ENCODE assay signal across 11 mouse cellular contexts in the genomic region with DNA sequence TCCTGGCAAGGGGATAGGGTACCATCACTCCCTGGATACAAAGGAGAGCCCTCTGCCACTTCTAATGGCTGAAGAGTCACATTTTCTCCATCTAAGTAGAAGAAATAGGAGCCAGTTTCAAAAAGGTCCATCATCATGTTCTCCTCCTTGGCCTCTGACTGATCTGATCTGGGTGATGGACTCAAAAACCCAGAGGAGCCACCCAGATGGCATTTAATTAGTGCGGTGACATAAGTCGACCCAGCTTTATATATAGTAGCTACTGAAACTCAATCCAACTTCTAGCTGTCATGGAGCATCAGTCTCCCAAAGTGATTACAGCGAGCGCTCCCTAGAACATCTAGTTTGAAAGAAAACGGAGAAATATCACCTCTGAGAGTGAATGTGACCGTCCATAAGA. TPM values are rescaled to one million over a fixed set of nuclear protein-coding genes. Genes with fewer than 3 reads are reported as not detected.
A peak's percentile ranks its signal among the peaks of the same experiment; 100 is the strongest.
DNase-seq lines count a peak whose midpoint lies in the region; ATAC-seq lines count a peak whose summit lies in the region.
"Had no signal": no experiment of that assay in that cellular context is flagged by ENCODE, and none has a peak within 500 bp of the region (broad histone marks: within the 10 kb centered on the region; RNA-seq: fewer than 3 reads in every experiment).

Myf6 (minus strand) TSS at position 170 of the 400 bp plus-strand sequence.

- ATAC-seq in hindbrain, embryonic 11.5 days (ENCODE audit: low FRiP score): no peak
- no peak for ATAC-seq in forebrain, embryonic 12.5 days (ENCODE audit: low FRiP score)
- ATAC-seq in intestine, embryonic 14.5 days (replicated peaks; ENCODE audit: low FRiP score, low TSS enrichment, low read depth): no peak
- ATAC-seq in neural tube, embryonic 13.5 days (ENCODE audit: low read depth): no peak
- ATAC-seq: CD4-positive, CD25-positive, alpha-beta regulatory T cell, adult 4 months had no signal

- H3K4me3 ChIP-seq in hindbrain, embryonic 10.5 days: peak within 1 kb of the TSS; percentile 24; the same call in 1 of the 2 replicates
- no peak within 1 kb of the TSS for H3K4me3 ChIP-seq in hindbrain, embryonic 11.5 days (ENCODE audit: low read depth, low read length)
- peak within 1 kb of the TSS; percentile 22 for H3K4me3 ChIP-seq in forebrain, embryonic 12.5 days (replicated peaks)
- no peak within 1 kb of the TSS for H3K4me3 ChIP-seq in intestine, embryonic 14.5 days (ENCODE audit: low read depth, low read length)
- H3K4me3 ChIP-seq in neural tube, embryonic 13.5 days: 0 out of 2 replicates have a peak within 1 kb of the TSS, but pooled peaks have one; percentile 20

- DNase-seq in hindbrain, embryonic 10.5 days (ENCODE audit: low spot score): no peak
- no peak for DNase-seq in hindbrain, embryonic 11.5 days (ENCODE audit: low spot score)
- no peak for DNase-seq in intestine, embryonic 14.5 days (ENCODE audit: low spot score)
- no peak for DNase-seq in layer of hippocampus, adult 11-12 months (ENCODE audit: low spot score)
- no peak for DNase-seq in c-Kit-positive CD71-positive TER-119-positive erythroid progenitor cells, embryonic 14.5 days (ENCODE audit: low spot score)
- DNase-seq in cerebellum, postnatal 4 days (ENCODE audit: low spot score in 2 of 2): no peak

- peak within 1 kb of the TSS; percentile 59; the same call in 1 of the 2 replicates for H3K27ac ChIP-seq in hindbrain, embryonic 10.5 days
- no peak within 1 kb of the TSS for H3K27ac ChIP-seq in hindbrain, embryonic 11.5 days (ENCODE audit: low read depth, low read length)
- H3K27ac ChIP-seq in forebrain, embryonic 12.5 days: no peak within 1 kb of the TSS
- no peak within 1 kb of the TSS for H3K27ac ChIP-seq in intestine, embryonic 14.5 days (ENCODE audit: low read depth)
- no peak within 1 kb of the TSS for H3K27ac ChIP-seq in neural tube, embryonic 13.5 days (replicated peaks)
- H3K27ac ChIP-seq: liver, embryonic 14.5 days had no signal

- no peaks in the 10 kb centered on the region for H3K36me3 ChIP-seq in hindbrain, embryonic 10.5 days
- H3K36me3 ChIP-seq in hindbrain, embryonic 11.5 days (ENCODE audit: control insufficient read depth, insufficient read depth, low read length): no peaks in the 10 kb centered on the region
- no peaks in the 10 kb centered on the region for H3K36me3 ChIP-seq in forebrain, embryonic 12.5 days (replicated peaks)
- no peaks in the 10 kb centered on the region for H3K36me3 ChIP-seq in intestine, embryonic 14.5 days (ENCODE audit: control insufficient read depth, insufficient read depth, low read length)
- H3K36me3 ChIP-seq in neural tube, embryonic 13.5 days: no peaks in the 10 kb centered on the region

- H3K4me1 ChIP-seq in hindbrain, embryonic 10.5 days (replicated peaks): peaks cover 11% of the 10 kb centered on the region; the same call in 1 of the 2 replicates
- H3K4me1 ChIP-seq in hindbrain, embryonic 11.5 days (replicated peaks; ENCODE audit: control insufficient read depth, insufficient read depth, low read length): no peaks in the 10 kb centered on the region
- H3K4me1 ChIP-seq in forebrain, embryonic 12.5 days: peaks cover 14% of the 10 kb centered on the region
- H3K4me1 ChIP-seq in intestine, embryonic 14.5 days (replicated peaks; ENCODE audit: control insufficient read depth, insufficient read depth, low read length): no peaks in the 10 kb centered on the region
- H3K4me1 ChIP-seq in neural tube, embryonic 13.5 days (replicated peaks): peaks cover 7% of the 10 kb centered on the region; the same call in 1 of the 2 replicates

- H3K9ac ChIP-seq in hindbrain, embryonic 11.5 days (ENCODE audit: low read depth, low read length): no peak within 1 kb of the TSS
- H3K9ac ChIP-seq in forebrain, embryonic 12.5 days: no peak within 1 kb of the TSS
- no peak within 1 kb of the TSS for H3K9ac ChIP-seq in intestine, embryonic 14.5 days (ENCODE audit: low read length)
- no peak within 1 kb of the TSS for H3K9ac ChIP-seq in neural tube, embryonic 13.5 days
- H3K9ac ChIP-seq: liver, embryonic 14.5 days had no signal

- no peaks in the 10 kb centered on the region for H3K9me3 ChIP-seq in hindbrain, embryonic 10.5 days
- H3K9me3 ChIP-seq in hindbrain, embryonic 11.5 days (ENCODE audit: control insufficient read depth, low read length): no peaks in the 10 kb centered on the region
- no peaks in the 10 kb centered on the region for H3K9me3 ChIP-seq in forebrain, embryonic 12.5 days
- H3K9me3 ChIP-seq in intestine, embryonic 14.5 days (ENCODE audit: control insufficient read depth, low read length): no peaks in the 10 kb centered on the region
- no peaks in the 10 kb centered on the region for H3K9me3 ChIP-seq in neural tube, embryonic 13.5 days

- no peak within 1 kb of the TSS; the same call in 1 of the 2 replicates for H3K4me2 ChIP-seq in hindbrain, embryonic 11.5 days (replicated peaks; ENCODE audit: low read depth, low read length)
- peak within 1 kb of the TSS; percentile 48 for H3K4me2 ChIP-seq in forebrain, embryonic 12.5 days
- peak within 1 kb of the TSS; percentile 47 for H3K4me2 ChIP-seq in intestine, embryonic 14.5 days (ENCODE audit: low read length)
- H3K4me2 ChIP-seq in neural tube, embryonic 13.5 days: peak within 1 kb of the TSS; percentile 46

- 86% methylated on average over 6 of the region's 6 CpGs for WGBS in hindbrain, embryonic 10.5 days
- 88% methylated on average over 6 of the region's 6 CpGs for WGBS in hindbrain, embryonic 11.5 days
- WGBS in forebrain, embryonic 12.5 days: 89% methylated on average over 6 of the region's 6 CpGs
- WGBS in intestine, embryonic 14.5 days: 90% methylated on average over 6 of the region's 6 CpGs
- WGBS in neural tube, embryonic 13.5 days: 91% methylated on average over 6 of the region's 6 CpGs

- H3K27me3 ChIP-seq in hindbrain, embryonic 10.5 days (ENCODE audit: insufficient read depth, poor library complexity, severe bottlenecking): 0 out of 2 replicates have a peak, but pooled peaks cover 10% of the 10 kb centered on the region
- no peaks in the 10 kb centered on the region for H3K27me3 ChIP-seq in hindbrain, embryonic 11.5 days (ENCODE audit: control insufficient read depth, insufficient read depth, low read length)
- H3K27me3 ChIP-seq in forebrain, embryonic 12.5 days: peaks cover 7% of the 10 kb centered on the region; the same call in 1 of the 2 replicates
- H3K27me3 ChIP-seq in intestine, embryonic 14.5 days (replicated peaks; ENCODE audit: control insufficient read depth, insufficient read depth, low read length): no peaks in the 10 kb centered on the region
- H3K27me3 ChIP-seq in neural tube, embryonic 13.5 days: no peaks in the 10 kb centered on the region

RNA-seq across cellular contexts. Expression of gene Myf6, which starts in this region (rescaled TPM):
- polyA plus RNA-seq in hindbrain, embryonic 10.5 days (2016; fragmentation: Nextera tagmentation; extraction: Ambion mirVana): 0.12 TPM in 1 of 2 replicates, not detected in the other
- 0.11 TPM in 1 of 2 replicates, not detected in the other for polyA plus RNA-seq in hindbrain, embryonic 11.5 days (2014; fragmentation: Nextera tagmentation; extraction: Ambion mirVana)
- 0.15 TPM in 1 of 2 replicates, not detected in the other for polyA plus RNA-seq in forebrain, embryonic 12.5 days (2016; fragmentation: Nextera tagmentation; extraction: Ambion mirVana)
- not detected in 2 replicates for polyA plus RNA-seq in intestine, embryonic 14.5 days (2014; fragmentation: Nextera tagmentation; extraction: Ambion mirVana)
- 0.15 TPM in 1 of 2 replicates, not detected in the other for polyA plus RNA-seq in neural tube, embryonic 13.5 days (2015; fragmentation: Nextera tagmentation; extraction: Ambion mirVana)
- polyA plus RNA-seq: CD4-positive, CD25-positive, alpha-beta regulatory T cell, adult 4 months; liver, embryonic 14.5 days; urinary bladder, adult 2 months had no signal

Comparison
In these comparisons a context has a peak if more than half of its experiments do, and no peak if none do; other contexts are left out.
1. H3K4me3 ChIP-seq: peak in hindbrain, embryonic 10.5 days (single experiment), forebrain, embryonic 12.5 days (single experiment) and neural tube, embryonic 13.5 days (single experiment); none in hindbrain, embryonic 11.5 days (single experiment) and intestine, embryonic 14.5 days (single experiment).